In the genomic region with DNA sequence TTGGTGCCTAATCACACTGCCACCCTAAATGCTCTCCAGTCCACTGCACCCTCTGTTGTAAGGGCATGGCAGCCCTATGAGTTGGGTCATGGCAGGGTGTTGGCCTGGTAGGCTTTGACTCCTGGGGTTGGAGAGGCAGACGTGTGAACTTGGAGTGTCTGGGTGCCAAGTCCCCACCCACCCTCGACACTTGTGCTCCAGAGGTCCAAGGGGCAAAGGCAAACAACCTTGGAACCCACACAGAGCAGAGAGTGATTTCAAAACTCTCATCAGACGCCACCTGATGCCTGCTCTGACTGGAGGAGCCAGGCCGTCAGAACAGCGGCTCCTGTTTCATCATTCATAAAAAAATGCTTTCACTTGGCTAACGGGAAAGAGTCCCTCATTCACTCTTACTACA, we compare ENCODE assay signal across 16 mouse cellular contexts.
DNase-seq lines count a peak whose midpoint lies in the region; ATAC-seq and TF ChIP-seq lines count a peak whose summit lies in the region.
"Had no signal": no experiment of that assay in that cellular context is flagged by ENCODE, and none has a peak within 500 bp of the region (broad histone marks: within the 10 kb centered on the region; RNA-seq: fewer than 3 reads in every experiment).

No protein-coding gene starts in this region.

- H3K4me2 ChIP-seq in kidney, embryonic 16.5 days (replicated peaks; ENCODE audit: low read depth, low read length) = no peak overlapping the region
- no peak overlapping the region for H3K4me2 ChIP-seq in midbrain, embryonic 15.5 days
- H3K4me2 ChIP-seq in midbrain, embryonic 14.5 days (ENCODE audit: low read length) = no peak overlapping the region
- H3K4me2 ChIP-seq in intestine, postnatal 0 days (replicated peaks; ENCODE audit: low read depth) = no peak overlapping the region
- H3K4me2 ChIP-seq: embryonic facial prominence, embryonic 12.5 days; forebrain, embryonic 15.5 days; heart, embryonic 12.5 days; hindbrain, embryonic 14.5 days; liver, embryonic 13.5 days; midbrain, embryonic 12.5 days had no signal

- no peak for TF ChIP-seq CTCF in kidney, adult 2 months (conservative IDR thresholded peaks at IDR 0.05; ENCODE audit: insufficient read depth, insufficient read length, low read depth, low read length)
- TF ChIP-seq CTCF in intestine, postnatal 0 days (IDR thresholded peaks at IDR 0.05; ENCODE audit: low read depth) = no peak
- no peak for TF ChIP-seq CTCF in cerebellum, adult 2 months (IDR thresholded peaks at IDR 0.05; ENCODE audit: borderline replicate concordance, insufficient read depth, low read depth, low read length)

- no peak overlapping the region for H3K9ac ChIP-seq in kidney, embryonic 16.5 days (replicated peaks; ENCODE audit: low read length)
- no peak overlapping the region for H3K9ac ChIP-seq in midbrain, embryonic 15.5 days
- H3K9ac ChIP-seq in midbrain, embryonic 14.5 days (replicated peaks; ENCODE audit: low read length) = no peak overlapping the region
- no peak overlapping the region for H3K9ac ChIP-seq in intestine, postnatal 0 days (ENCODE audit: low read depth, low read length)
- H3K9ac ChIP-seq: embryonic facial prominence, embryonic 12.5 days; forebrain, embryonic 15.5 days; heart, embryonic 12.5 days; hindbrain, embryonic 14.5 days; liver, embryonic 13.5 days; midbrain, embryonic 12.5 days had no signal

- no peaks in the 10 kb centered on the region for H3K27me3 ChIP-seq in kidney, adult 2 months (replicated peaks; ENCODE audit: control insufficient read depth, insufficient read depth, low read length)
- no peaks in the 10 kb centered on the region for H3K27me3 ChIP-seq in kidney, embryonic 16.5 days (ENCODE audit: insufficient read depth, low read length)
- no peaks in the 10 kb centered on the region for H3K27me3 ChIP-seq in midbrain, embryonic 15.5 days (replicated peaks)
- H3K27me3 ChIP-seq in midbrain, embryonic 14.5 days (ENCODE audit: control insufficient read depth, insufficient read depth, low read length) = no peaks in the 10 kb centered on the region
- peaks cover 3% of the 10 kb centered on the region; the same call in 1 of the 2 replicates for H3K27me3 ChIP-seq in intestine, postnatal 0 days (replicated peaks; ENCODE audit: control insufficient read depth, insufficient read depth, low read length)
- no peaks in the 10 kb centered on the region for H3K27me3 ChIP-seq in cerebellum, adult 2 months (ENCODE audit: control insufficient read depth, insufficient read depth, low read length)

- H3K4me1 ChIP-seq in kidney, adult 2 months (ENCODE audit: control insufficient read depth, insufficient read depth, low read length) = peaks cover 15% of the 10 kb centered on the region
- H3K4me1 ChIP-seq in kidney, embryonic 16.5 days (ENCODE audit: insufficient read depth, low read length) = no peaks in the 10 kb centered on the region; the same call in 1 of the 2 replicates
- peaks cover 12% of the 10 kb centered on the region for H3K4me1 ChIP-seq in midbrain, embryonic 15.5 days
- no peaks in the 10 kb centered on the region for H3K4me1 ChIP-seq in midbrain, embryonic 14.5 days (ENCODE audit: control insufficient read depth, insufficient read depth, low read length)
- 0 out of 2 replicates have a peak, but pooled peaks cover 7% of the 10 kb centered on the region for H3K4me1 ChIP-seq in intestine, postnatal 0 days (replicated peaks; ENCODE audit: control insufficient read depth, insufficient read depth, low read length)
- peaks cover 44% of the 10 kb centered on the region for H3K4me1 ChIP-seq in cerebellum, adult 2 months (ENCODE audit: control insufficient read depth, insufficient read depth, low read length)
- H3K4me1 ChIP-seq: forebrain, embryonic 15.5 days; heart, embryonic 12.5 days; midbrain, embryonic 12.5 days had no signal

- H3K36me3 ChIP-seq in kidney, adult 2 months (ENCODE audit: control insufficient read depth, insufficient read depth, low read length) = no peaks in the 10 kb centered on the region
- no peaks in the 10 kb centered on the region for H3K36me3 ChIP-seq in kidney, embryonic 16.5 days (ENCODE audit: insufficient read depth, low read length)
- H3K36me3 ChIP-seq in midbrain, embryonic 15.5 days (replicated peaks) = no peaks in the 10 kb centered on the region
- H3K36me3 ChIP-seq in midbrain, embryonic 14.5 days (ENCODE audit: control insufficient read depth, insufficient read depth, low read length) = no peaks in the 10 kb centered on the region
- no peaks in the 10 kb centered on the region for H3K36me3 ChIP-seq in intestine, postnatal 0 days (ENCODE audit: control insufficient read depth, insufficient read depth)
- H3K36me3 ChIP-seq: embryonic facial prominence, embryonic 12.5 days; forebrain, embryonic 15.5 days; heart, embryonic 12.5 days; liver, embryonic 13.5 days; midbrain, embryonic 12.5 days had no signal

- no peak overlapping the region for H3K27ac ChIP-seq in kidney, adult 2 months (ENCODE audit: insufficient read depth, low read depth, low read length)
- H3K27ac ChIP-seq in kidney, embryonic 16.5 days (ENCODE audit: low read length) = no peak overlapping the region
- 0 out of 2 replicates have a peak overlapping the region, but pooled peaks have one; percentile 23 for H3K27ac ChIP-seq in midbrain, embryonic 15.5 days
- no peak overlapping the region for H3K27ac ChIP-seq in midbrain, embryonic 14.5 days (replicated peaks; ENCODE audit: low read depth, low read length)
- no peak overlapping the region for H3K27ac ChIP-seq in intestine, postnatal 0 days (ENCODE audit: low read depth, low read length)
- no peak overlapping the region for H3K27ac ChIP-seq in cerebellum, adult 2 months (ENCODE audit: insufficient read depth, low read length)
- H3K27ac ChIP-seq: embryonic facial prominence, embryonic 12.5 days; forebrain, embryonic 15.5 days; hindbrain, embryonic 14.5 days; kidney, postnatal 0 days; liver, embryonic 13.5 days; macrophage; midbrain, embryonic 12.5 days had no signal

- WGBS in kidney, adult 2 months = 27% methylated on average over 6 of the region's 6 CpGs
- 36% methylated on average over 6 of the region's 6 CpGs for WGBS in kidney, embryonic 16.5 days
- WGBS in midbrain, embryonic 15.5 days = 69% methylated on average over 6 of the region's 6 CpGs
- 71% methylated on average over 6 of the region's 6 CpGs for WGBS in midbrain, embryonic 14.5 days
- 17% methylated on average over 6 of the region's 6 CpGs for WGBS in intestine, postnatal 0 days
- 76% methylated on average over 6 of the region's 6 CpGs for WGBS in cerebellum, adult 2 months

- H3K4me3 ChIP-seq in kidney, adult 2 months (ENCODE audit: insufficient read depth, low read depth, low read length) = no peak overlapping the region
- H3K4me3 ChIP-seq in kidney, embryonic 16.5 days (ENCODE audit: low read length) = no peak overlapping the region
- no peak overlapping the region for H3K4me3 ChIP-seq in midbrain, embryonic 15.5 days
- no peak overlapping the region for H3K4me3 ChIP-seq in midbrain, embryonic 14.5 days (replicated peaks; ENCODE audit: low read depth, low read length)
- no peak overlapping the region for H3K4me3 ChIP-seq in intestine, postnatal 0 days (ENCODE audit: low read depth, low read length)
- no peak overlapping the region for H3K4me3 ChIP-seq in cerebellum, adult 2 months (replicated peaks; ENCODE audit: insufficient read depth, low read depth, low read length)
- H3K4me3 ChIP-seq: embryonic facial prominence, embryonic 12.5 days; forebrain, embryonic 15.5 days; heart, embryonic 12.5 days; liver, embryonic 13.5 days; midbrain, embryonic 12.5 days had no signal

- ATAC-seq in kidney, embryonic 16.5 days (ENCODE audit: low FRiP score, low TSS enrichment) = no peak
- no peak for ATAC-seq in midbrain, embryonic 15.5 days (replicated peaks)
- ATAC-seq in midbrain, embryonic 14.5 days (ENCODE audit: low FRiP score, low TSS enrichment) = no peak
- ATAC-seq in intestine, postnatal 0 days = peak; percentile 70
- ATAC-seq: forebrain, embryonic 15.5 days had no signal

- no peaks in the 10 kb centered on the region for H3K9me3 ChIP-seq in kidney, embryonic 16.5 days (ENCODE audit: low read length)
- H3K9me3 ChIP-seq in midbrain, embryonic 15.5 days = no peaks in the 10 kb centered on the region
- H3K9me3 ChIP-seq in midbrain, embryonic 14.5 days (ENCODE audit: control insufficient read depth, low read length) = no peaks in the 10 kb centered on the region
- H3K9me3 ChIP-seq in intestine, postnatal 0 days (ENCODE audit: control insufficient read depth) = no peaks in the 10 kb centered on the region
- H3K9me3 ChIP-seq: embryonic facial prominence, embryonic 12.5 days; forebrain, embryonic 15.5 days; heart, embryonic 12.5 days; liver, embryonic 13.5 days; midbrain, embryonic 12.5 days had no signal

- DNase-seq in kidney, adult 2 months = peak; percentile 92
- DNase-seq in midbrain, embryonic 14.5 days = no peak
- DNase-seq in cerebellum, adult 2 months = no peak
- no peak for DNase-seq in cerebellum, adult 9-10 months
- DNase-seq: cerebellum, adult 8-10 months; liver, embryonic 13.5 days had no signal

- no peak for TF ChIP-seq POLR2A in kidney, adult 2 months (IDR thresholded peaks at IDR 0.05; ENCODE audit: low read depth, low read length)
- TF ChIP-seq POLR2A in cerebellum, adult 2 months (IDR thresholded peaks at IDR 0.05; ENCODE audit: borderline replicate concordance, insufficient read depth, low read length) = no peak
